Mouse (Mus musculus) adrenal gland, postnatal 0 days (tissue): Measurements from ENCODE around the gene Card11. TPM values are rescaled to one million over a fixed set of nuclear protein-coding genes. Genes with fewer than 3 reads are reported as not detected.

Experiments
- microRNA-seq: library from miRNA; unstranded; fragments of <30 nt; microRNA quantifications from one replicate; pipeline ENCODE4, GENCODE M21; 2016; ENCODE audit warnings: borderline replicate concordance; ENCODE audit not compliant: insufficient number of aligned reads
- polyA plus RNA-seq: library from polyadenylated mRNA; unstranded; fragments of >200 nt; fragmentation: Nextera tagmentation; extraction: Ambion mirVana; gene quantifications from 2 replicates; pipeline ENCODE4 v1.2.1, GENCODE M21; 2015

Gene Card11
- 0.14 and 0.25 TPM in 2 replicates for polyA plus RNA-seq

GRCm38 (mm10) chr5:141000349-141000748 is at the start of gene Card11:
TSS of gene Card11 (minus strand) at chr5:141000582.

GRCm38 (mm10) chr5:140830314-140831063 is 169.9 kb downstream of the Card11 start, which contains the start of gene Gna12:
TSS of gene Gna12 (minus strand) at chr5:140830431.

Small RNAs within 50 kb of the gene (microRNA-seq; reads per million reads assigned to microRNA genes)
- gene Gm44385: not detected

Other genes with a start within 250 kb of the Card11 start
- 47.7 and 68.8 TPM in 2 replicates for gene Gna12, start 170.2 kb downstream of the Card11 start, polyA plus RNA-seq
- gene Sdk1, start 240.9 kb upstream of the Card11 start, polyA plus RNA-seq: 1.0 and 1.3 TPM in 2 replicates